Mouse (Mus musculus) adrenal gland, postnatal 4 days (tissue): ENCODE data around the gene Yaf2. TPM values are rescaled to one million over a fixed set of nuclear protein-coding genes. Genes with fewer than 3 reads are reported as not detected.
"Not testable (repeated sequence)": the region's sequence is repeated elsewhere in the genome, so short reads cannot be mapped to it uniquely, and the experiment has no call there.

Experiments used
- DNase-seq, 2 experiments: peaks; one replicate each; pipeline ENCODE4 v3.0.0; 2021 to 2022; ENCODE audit warnings: low spot score in 2 of 2, mixed read lengths in 2 of 2
- long read RNA-seq, 2 experiments: library from polyadenylated mRNA; stranded (forward); transcript quantifications; one replicate each; pipeline ENCODE4 v2.0.0; 2021
- total RNA-seq, 2 experiments: library from RNA; stranded (reverse); gene quantifications; 2 replicates each; pipeline ENCODE4 v1.2.3; 2021

Gene Yaf2
- 10 to 100 TPM; 43.3 to 47.6 TPM for total RNA-seq
- long read RNA-seq, experiment 1, transcript Yaf2-202 (5 exons, 1,870 nt): minor isoform, 32 of 95 reads
- long read RNA-seq, experiment 1, transcript Yaf2-201 (4 exons, 1,676 nt): major isoform, 49 of 95 reads
- long read RNA-seq, experiment 1, partial matches to known transcripts: 12 of 95 reads
- long read RNA-seq, experiment 1, other reads (novel, unspliced or antisense): 2 of 95 reads
- long read RNA-seq, experiment 2, transcript Yaf2-201 (4 exons, 1,676 nt): major isoform, 72 of 139 reads
- long read RNA-seq, experiment 2, transcript Yaf2-202 (5 exons, 1,870 nt): minor isoform, 52 of 139 reads
- long read RNA-seq, experiment 2, partial matches to known transcripts: 9 of 139 reads
- long read RNA-seq, experiment 2, other reads (novel, unspliced or antisense): 6 of 139 reads

GRCm38 (mm10) chr15:93336925-93337761 lies at the start of gene Yaf2:
Gene Yaf2, minus strand, starts transcription at chr15:93336935.
- peak; percentile 59 to 63 for DNase-seq

GRCm38 (mm10) chr15:93381337-93381736 lies 44.6 kb upstream of the Yaf2 start:
- DNase-seq: no peak

GRCm38 (mm10) chr15:93379177-93379576 lies 42.4 kb upstream of the Yaf2 start:
- DNase-seq: no peak

- no peak for DNase-seq
These were observed 39.0 kb upstream of the Yaf2 start for GRCm38 (mm10) chr15:93375696-93376095.

- not testable (repeated sequence) for DNase-seq
These were observed 35.9 kb upstream of the Yaf2 start for GRCm38 (mm10) chr15:93372525-93373119.

GRCm38 (mm10) chr15:93371838-93372237 lies 35.1 kb upstream of the Yaf2 start:
- no peak for DNase-seq

- DNase-seq: no peak
These were observed 31.8 kb upstream of the Yaf2 start for GRCm38 (mm10) chr15:93368558-93368957.

GRCm38 (mm10) chr15:93365561-93365960 lies 28.8 kb upstream of the Yaf2 start:
- no peak for DNase-seq

GRCm38 (mm10) chr15:93358346-93359095 lies 21.8 kb upstream of the Yaf2 start:
- no peak for DNase-seq

GRCm38 (mm10) chr15:93340630-93341379 lies 4.1 kb upstream of the Yaf2 start:
- DNase-seq: no peak

- DNase-seq: no peak
These were observed 144 bp downstream of the Yaf2 start for GRCm38 (mm10) chr15:93336658-93336924.

GRCm38 (mm10) chr15:93335821-93336657 lies 696 bp downstream of the Yaf2 start:
- peak; percentile 15 to 26 for DNase-seq

GRCm38 (mm10) chr15:93331256-93331655 lies 5.5 kb downstream of the Yaf2 start:
- no peak for DNase-seq

GRCm38 (mm10) chr15:93327235-93327634 lies 9.5 kb downstream of the Yaf2 start:
- no peak for DNase-seq

- DNase-seq: no peak
These were observed 10.1 kb downstream of the Yaf2 start for GRCm38 (mm10) chr15:93326651-93327050.

GRCm38 (mm10) chr15:93325360-93325759 lies 11.4 kb downstream of the Yaf2 start:
- DNase-seq: no peak

GRCm38 (mm10) chr15:93318781-93319180 lies 18.0 kb downstream of the Yaf2 start:
- DNase-seq: no peak

- DNase-seq: not testable (repeated sequence)
These were observed 26.4 kb downstream of the Yaf2 start for GRCm38 (mm10) chr15:93310304-93310703.

GRCm38 (mm10) chr15:93298197-93298596 lies 38.5 kb downstream of the Yaf2 start:
- no peak for DNase-seq

- DNase-seq: no peak
These were observed 42.3 kb downstream of the Yaf2 start for GRCm38 (mm10) chr15:93294483-93294882.
